Mouse (Mus musculus): ENCODE results near the gene Vcl.

DNA sequence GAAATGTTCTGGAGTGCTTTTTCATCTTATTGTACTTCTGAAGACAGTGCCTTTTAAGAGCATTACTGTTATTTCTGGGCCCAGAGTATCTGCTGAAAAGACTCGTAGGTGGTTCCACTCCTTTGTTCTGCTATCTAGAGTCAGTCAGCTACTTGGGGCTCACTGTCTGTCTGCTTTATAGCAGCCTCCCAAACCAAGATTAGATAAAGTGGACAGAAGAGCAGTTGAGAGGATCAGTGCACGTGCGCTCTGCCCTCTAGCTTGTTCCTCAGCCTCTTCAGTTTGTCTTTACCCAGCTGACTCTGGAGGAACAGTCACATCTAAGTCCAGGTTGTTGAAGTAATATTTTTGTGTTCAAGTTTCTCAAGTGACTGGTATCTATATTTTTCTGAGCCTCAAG, 144.8 kb downstream of the Vcl start:
- TF ChIP-seq CTCF (IDR thresholded peaks at IDR 0.05; ENCODE audit: borderline replicate concordance, control insufficient read depth, extremely low read depth, insufficient read depth, low read length, poor library complexity) (no peak), POLR2A (IDR thresholded peaks at IDR 0.05; ENCODE audit: control insufficient read depth, extremely low read depth, insufficient read depth, low read length, poor library complexity) (no peak)
